Mouse (Mus musculus) thymus, adult 2 months (tissue): ENCODE data around the gene Pdgfc.

Experiments used
- CTCF ChIP-seq: fragments of 200-500 bp; IDR thresholded peaks from 2 replicates; pipeline ENCODE4 v1.5.1; 2012; ENCODE audit warnings: mild to moderate bottlenecking, control low read depth, low read length, moderate library complexity, borderline replicate concordance; ENCODE audit not compliant: control insufficient read depth, poor library complexity, insufficient read depth; ENCODE audit errors: extremely low read depth
- POLR2A ChIP-seq: fragments of 200-500 bp; IDR thresholded peaks from 2 replicates; pipeline ENCODE4 v1.6.1; 2012; ENCODE audit warnings: mild to moderate bottlenecking, low read length, control low read depth, moderate library complexity; ENCODE audit not compliant: control insufficient read depth, poor library complexity, insufficient read depth; ENCODE audit errors: extremely low read depth

- no peak for TF ChIP-seq CTCF
- no peak for TF ChIP-seq POLR2A
Observed at GRCm38 (mm10) chr3:81029321-81029720, 6.9 kb upstream of the Pdgfc start.
